Mouse (Mus musculus) G1E (cell line): ENCODE measurements around the gene Il17c.

Experiments
- CTCF ChIP-seq: IDR thresholded peaks from 2 replicates; pipeline ENCODE4 v1.5.1; 2012; ENCODE audit warnings: low read depth, low read length, inconsistent platforms, mixed read lengths
- GATA1 ChIP-seq: IDR thresholded peaks from 2 replicates; pipeline ENCODE4 v1.6.1; 2012; ENCODE audit warnings: borderline replicate concordance, low read length, inconsistent platforms, mixed read lengths
- POLR2AphosphoS5 ChIP-seq: IDR thresholded peaks from 2 replicates; pipeline ENCODE4 v1.6.1; 2012; ENCODE audit warnings: low read depth, low read length, inconsistent platforms; ENCODE audit not compliant: insufficient replicate concordance
- TAL1 ChIP-seq: conservative IDR thresholded peaks from 2 replicates; pipeline ENCODE4 v1.6.1; 2012; ENCODE audit warnings: low read depth, low read length, inconsistent platforms, mixed read lengths

DNA sequence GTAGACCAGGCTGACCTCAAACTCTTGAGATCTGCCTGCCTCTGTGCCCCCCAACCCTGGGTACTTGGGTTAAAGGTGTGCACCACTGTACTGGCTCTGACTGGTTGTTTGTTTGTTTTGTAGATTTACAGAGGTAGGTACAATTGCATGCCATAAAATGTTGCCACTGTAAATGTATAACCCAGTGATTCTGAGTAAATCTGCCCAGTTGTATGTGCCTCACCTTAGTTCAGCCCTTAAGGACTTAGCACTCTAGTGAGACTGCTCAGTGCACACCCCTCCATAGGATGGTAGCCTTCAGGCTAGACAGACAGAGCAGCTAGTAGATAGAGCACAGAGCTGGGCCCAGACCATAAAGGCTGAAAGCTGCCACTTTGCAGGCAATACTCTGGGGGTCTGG, 28.1 kb upstream of the Il17c start:
- TF ChIP-seq CTCF (no peak), GATA1 (no peak), TAL1 (no peak), POLR2AphosphoS5 (no peak)
